In the genomic region with DNA sequence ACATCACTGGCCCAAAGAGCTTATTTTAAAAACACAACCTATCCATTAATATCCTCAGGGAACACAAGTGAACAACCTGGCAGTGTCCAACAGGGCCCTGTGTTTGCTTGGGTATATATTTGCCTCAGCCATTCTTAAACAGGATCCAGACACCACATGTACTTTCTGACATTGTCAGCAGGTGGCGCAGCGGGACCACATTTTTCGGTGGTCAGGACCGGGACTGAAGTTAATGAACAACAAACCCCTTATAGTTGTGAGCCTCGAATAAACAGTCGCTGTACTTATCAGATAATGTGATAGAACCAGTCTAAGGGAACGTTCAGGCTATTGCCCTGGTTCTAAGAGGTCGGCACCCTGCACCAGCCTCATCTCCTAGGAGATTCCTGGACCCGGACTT, we compare ENCODE assay signal across 9 mouse cellular contexts. TPM values are rescaled to one million over a fixed set of nuclear protein-coding genes. Genes with fewer than 3 reads are reported as not detected.
A peak's percentile ranks its signal among the peaks of the same experiment; 100 is the strongest.
DNase-seq lines count a peak whose midpoint lies in the region; ATAC-seq lines count a peak whose summit lies in the region.
"Had no signal": no experiment of that assay in that cellular context is flagged by ENCODE, and none has a peak within 500 bp of the region (broad histone marks: within the 10 kb centered on the region; RNA-seq: fewer than 3 reads in every experiment).

No protein-coding gene starts in this region.

- WGBS in hindbrain, embryonic 12.5 days: 11% methylated on average over 9 of the region's 9 CpGs

- peaks cover 5% of the 10 kb centered on the region; the same call in 1 of the 2 replicates for H3K27me3 ChIP-seq in hindbrain, embryonic 12.5 days

- no peak overlapping the region for H3K9ac ChIP-seq in hindbrain, embryonic 12.5 days

- peak overlapping the region; percentile 27; the same call in 1 of the 2 replicates for H3K4me2 ChIP-seq in hindbrain, embryonic 12.5 days (replicated peaks)

- H3K4me3 ChIP-seq in hindbrain, embryonic 12.5 days: no peak overlapping the region
- H3K4me3 ChIP-seq: megakaryocyte, embryonic 14.5 days had no signal

- no peak overlapping the region for H3K27ac ChIP-seq in hindbrain, embryonic 12.5 days

- no peaks in the 10 kb centered on the region for H3K9me3 ChIP-seq in hindbrain, embryonic 12.5 days (replicated peaks)
- H3K9me3 ChIP-seq: megakaryocyte, embryonic 14.5 days had no signal

- no peaks in the 10 kb centered on the region for H3K36me3 ChIP-seq in hindbrain, embryonic 12.5 days

- peak; percentile 43; the same call in 1 of the 2 replicates for ATAC-seq in hindbrain, embryonic 12.5 days (ENCODE audit: low FRiP score)

- peak; percentile 82 for DNase-seq in MN1 (ENCODE audit: low spot score)
- DNase-seq in cerebellum, adult 8-10 months: peak; percentile 50
- peak; percentile 11 to 79 for DNase-seq in frontal cortex, adult 2 months (ENCODE audit: extremely low spot score in 1 of 2, low spot score in 1 of 2)
- peak; percentile 69 to 79 for DNase-seq in layer of hippocampus, postnatal 25 days (ENCODE audit: extremely low spot score in 1 of 2, low spot score in 1 of 2)
- peak; percentile 69 for DNase-seq in lung, postnatal 25 days (ENCODE audit: low spot score)
- peak; percentile 59 for DNase-seq in retina, postnatal 7 days (ENCODE audit: low read depth, low spot score)
- peak; percentile 67 for DNase-seq in urinary bladder, adult 2 months (ENCODE audit: low spot score)

- H3K4me1 ChIP-seq in hindbrain, embryonic 12.5 days: peaks cover 3% of the 10 kb centered on the region; the same call in 1 of the 2 replicates
- H3K4me1 ChIP-seq: megakaryocyte, embryonic 14.5 days had no signal

RNA-seq across cellular contexts. Expression of a gene that starts 23.3 kb away (rescaled TPM):
- 87.9 and 104 TPM in 2 replicates for polyA plus RNA-seq in frontal cortex, adult 2 months (2012; rRNA removed)
- 10.1 and 14.2 TPM in 2 replicates for polyA plus RNA-seq in hindbrain, embryonic 12.5 days (2016; fragmentation: Nextera tagmentation; extraction: Ambion mirVana)
- 10 to 100 TPM; 76.3 to 85.9 TPM for total RNA-seq in layer of hippocampus, postnatal 25 days (2021)
- polyA plus RNA-seq in urinary bladder, adult 2 months (2012; rRNA removed): 6.9 and 7.5 TPM in 2 replicates

RNA-seq across cellular contexts. Expression of a gene that starts 45.3 kb away (rescaled TPM):
- 30.8 and 32.9 TPM in 2 replicates for polyA plus RNA-seq in frontal cortex, adult 2 months (2012; rRNA removed)
- 128 and 139 TPM in 2 replicates for polyA plus RNA-seq in hindbrain, embryonic 12.5 days (2016; fragmentation: Nextera tagmentation; extraction: Ambion mirVana)
- 10 to 100 TPM; 32.1 TPM for total RNA-seq in layer of hippocampus, postnatal 25 days (2021)
- polyA plus RNA-seq in urinary bladder, adult 2 months (2012; rRNA removed): 24.3 and 31.9 TPM in 2 replicates

RNA-seq across cellular contexts. Expression of a gene that starts 46.0 kb away (rescaled TPM):
- 0.08 and 0.11 TPM in 2 replicates for polyA plus RNA-seq in frontal cortex, adult 2 months (2012; rRNA removed)
- 0.10 TPM in 1 of 2 replicates, not detected in the other for polyA plus RNA-seq in hindbrain, embryonic 12.5 days (2016; fragmentation: Nextera tagmentation; extraction: Ambion mirVana)
- total RNA-seq in layer of hippocampus, postnatal 25 days (2021): not detected
- polyA plus RNA-seq in urinary bladder, adult 2 months (2012; rRNA removed): not detected in 2 replicates
